Mouse (Mus musculus) thymus, postnatal 4 days (tissue): ENCODE measurements around the gene Cpa5.

Source experiments
- DNase-seq: peaks from one replicate; pipeline ENCODE4 v3.0.0; 2021

Gene Cpa5

DNA sequence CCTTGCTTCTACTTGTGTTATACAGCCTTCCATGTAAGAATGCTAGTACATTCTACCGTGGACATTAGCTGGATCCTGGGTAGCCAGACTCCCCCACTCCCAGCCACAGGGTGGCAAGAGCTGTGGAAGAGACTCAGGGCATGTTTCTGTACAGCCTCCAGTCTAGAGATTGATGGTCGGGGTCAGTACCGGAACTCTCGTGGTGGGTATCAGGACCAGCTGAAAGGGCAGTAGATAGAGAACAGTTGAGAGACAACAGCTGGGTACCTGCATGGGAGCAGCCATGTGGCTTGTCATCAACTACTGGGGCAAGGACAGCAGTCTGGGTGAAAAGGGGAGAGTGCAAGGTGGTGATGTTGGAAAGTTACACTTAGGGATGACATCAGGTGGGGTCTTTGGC is 5.7 kb upstream of the Cpa5 start:
- DNase-seq = no peak

DNA sequence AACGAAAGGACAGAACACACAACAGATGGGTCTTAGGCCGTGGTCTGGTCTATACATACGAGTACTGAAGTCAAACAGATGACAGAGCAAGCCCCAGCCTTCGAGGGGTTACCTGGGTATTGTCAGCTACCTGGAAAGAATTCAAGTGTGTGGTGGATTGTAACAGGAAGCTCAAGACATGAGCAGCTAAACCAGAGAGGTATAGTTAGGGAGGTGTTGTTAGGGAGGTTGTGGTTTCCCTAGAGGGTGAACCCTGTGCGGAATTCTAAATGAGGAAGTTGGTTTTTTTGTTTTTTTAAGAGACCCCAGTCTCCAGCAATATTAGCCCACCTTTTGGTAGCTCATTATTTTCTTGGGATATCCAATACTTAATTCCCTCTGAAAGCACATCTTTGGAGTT is 5.1 kb upstream of the Cpa5 start:
- no peak for DNase-seq

GRCm38 (mm10) chr6:30611212-30611611 is 402 bp downstream of the Cpa5 start:
- DNase-seq = no peak

- no peak for DNase-seq
These were observed 3.4 kb downstream of the Cpa5 start for GRCm38 (mm10) chr6:30614251-30614650.

DNA sequence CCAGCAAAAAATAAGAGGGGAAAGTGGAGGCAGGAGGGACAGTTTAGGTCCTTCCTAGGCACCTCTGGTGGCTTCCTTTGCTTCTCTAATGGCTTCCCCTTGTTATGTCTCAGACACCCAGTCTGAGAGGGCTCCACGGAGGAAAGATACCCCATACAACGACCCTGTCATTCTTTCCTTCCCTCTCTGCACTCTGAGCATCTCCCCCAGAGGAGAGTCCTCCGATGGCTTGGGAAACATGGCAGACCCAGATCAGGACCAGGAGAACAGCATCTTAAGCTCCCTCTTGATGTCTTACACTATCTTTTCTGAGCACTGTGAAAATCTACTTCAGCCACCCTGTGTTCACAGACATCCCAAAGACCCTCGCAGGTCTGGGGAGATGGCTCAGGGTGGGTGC is 4.9 kb downstream of the Cpa5 start:
- no peak for DNase-seq

DNA sequence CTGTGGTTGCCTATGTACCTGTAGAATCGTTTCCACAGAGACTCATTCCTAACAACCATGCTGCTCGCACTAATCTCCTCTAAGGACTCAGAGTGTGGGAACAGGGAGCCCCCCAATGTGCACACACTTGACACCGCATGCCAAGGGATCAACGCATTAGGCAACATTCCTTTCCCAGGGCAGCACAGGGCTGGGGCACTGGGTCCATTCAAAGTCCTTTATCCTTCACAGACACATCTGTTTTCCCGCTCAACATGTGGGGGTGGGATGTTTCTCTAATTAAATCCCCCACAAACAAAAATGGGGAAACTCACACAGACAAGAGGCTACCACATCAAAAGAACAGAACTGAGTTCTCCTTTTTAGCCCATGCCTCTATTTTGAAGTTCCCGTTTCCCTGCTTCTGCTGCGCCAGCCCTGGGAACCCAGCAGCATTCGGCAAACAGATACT is 5.7 kb downstream of the Cpa5 start:
- DNase-seq = no peak

DNA sequence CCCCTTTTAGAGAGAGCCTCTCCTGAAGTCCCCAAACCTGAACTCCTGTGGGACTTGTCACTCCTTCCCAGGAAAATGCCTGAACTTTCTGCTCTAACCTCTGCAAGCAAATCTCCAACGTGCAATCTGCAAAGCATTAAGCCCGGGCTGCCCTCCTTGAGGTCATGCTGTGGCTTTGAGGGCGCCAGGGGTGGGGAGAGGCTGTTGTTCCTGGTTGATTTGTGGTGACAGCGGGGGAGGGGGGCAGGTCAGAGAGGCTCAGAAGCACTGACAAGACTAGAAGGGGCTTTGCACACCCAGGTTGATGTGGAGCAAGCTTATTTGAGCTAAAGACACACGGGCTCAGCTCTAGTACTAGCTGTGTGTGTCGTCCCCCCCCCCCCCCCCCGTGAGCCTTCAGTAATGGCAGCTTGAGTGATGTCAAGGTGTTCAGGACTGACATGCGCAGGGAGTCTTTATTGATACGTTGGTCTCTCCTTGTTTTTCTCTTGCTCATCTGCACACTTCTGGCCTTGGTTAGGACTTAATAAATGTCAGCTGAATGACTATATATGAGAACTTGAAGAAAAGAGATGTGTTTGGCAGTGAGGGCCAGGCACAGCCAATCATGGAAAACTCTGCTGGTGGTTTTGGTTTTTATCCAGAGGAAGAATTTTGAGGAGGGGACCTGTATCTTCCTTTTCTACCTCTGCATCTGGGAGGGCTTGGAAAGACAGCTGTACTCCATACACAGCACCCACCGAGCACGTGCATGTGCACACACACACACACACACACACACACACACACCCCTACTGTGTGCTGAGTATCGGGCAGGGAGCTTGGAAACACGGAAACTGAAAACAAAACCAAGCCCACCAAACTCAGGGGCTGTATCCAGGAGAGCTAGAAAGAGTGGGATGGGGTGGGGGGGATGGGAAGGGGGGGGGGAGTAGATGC is 6.5 kb downstream of the Cpa5 start:
- DNase-seq = peak; percentile 27

- peak; percentile 21 for DNase-seq
These were observed 7.3 kb downstream of the Cpa5 start for GRCm38 (mm10) chr6:30617959-30618590.

DNA sequence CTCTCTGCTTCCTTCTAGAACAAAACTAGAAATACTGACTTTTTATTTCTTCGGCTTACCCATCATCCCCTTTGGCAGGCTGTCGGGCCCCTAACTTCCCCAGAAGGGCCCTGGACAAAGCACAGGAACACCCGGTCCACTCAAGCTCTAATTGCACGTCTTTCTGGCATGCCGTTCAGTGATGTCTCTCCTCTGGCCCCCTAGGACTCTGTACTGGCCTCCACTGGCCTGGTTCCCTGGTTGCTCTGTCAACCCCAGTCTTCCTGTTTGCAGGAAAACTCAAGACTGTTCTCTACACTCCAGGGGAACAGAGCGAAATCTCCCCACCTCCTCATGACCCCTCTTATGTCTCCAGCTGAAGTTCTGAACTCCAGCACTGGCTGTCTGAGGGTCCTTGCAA is 7.9 kb downstream of the Cpa5 start:
- DNase-seq = no peak

GRCm38 (mm10) chr6:30619606-30620005 is 8.8 kb downstream of the Cpa5 start:
- no peak for DNase-seq

DNA sequence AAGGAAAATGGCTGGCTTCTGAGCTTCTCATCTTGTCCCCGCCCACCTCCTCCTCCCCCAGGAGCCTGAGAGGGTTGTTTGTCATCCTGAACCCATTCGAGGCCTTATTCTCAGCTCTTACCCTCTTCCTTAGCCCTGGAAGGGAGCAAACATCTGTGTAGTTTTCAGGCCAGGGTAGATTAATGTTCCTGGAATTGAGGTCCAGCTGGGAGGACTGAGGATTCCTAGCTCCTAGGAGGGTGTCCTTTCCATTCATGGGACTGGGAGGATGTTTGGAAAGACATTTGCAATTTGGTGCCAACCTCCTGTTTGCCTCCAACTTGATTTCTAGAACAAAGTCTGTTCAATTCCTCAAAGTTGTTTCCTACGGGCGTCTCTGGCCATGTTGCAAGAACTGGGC is 9.8 kb downstream of the Cpa5 start:
- DNase-seq = no peak

- no peak for DNase-seq
These were observed 10.2 kb downstream of the Cpa5 start for GRCm38 (mm10) chr6:30620994-30621393.

DNA sequence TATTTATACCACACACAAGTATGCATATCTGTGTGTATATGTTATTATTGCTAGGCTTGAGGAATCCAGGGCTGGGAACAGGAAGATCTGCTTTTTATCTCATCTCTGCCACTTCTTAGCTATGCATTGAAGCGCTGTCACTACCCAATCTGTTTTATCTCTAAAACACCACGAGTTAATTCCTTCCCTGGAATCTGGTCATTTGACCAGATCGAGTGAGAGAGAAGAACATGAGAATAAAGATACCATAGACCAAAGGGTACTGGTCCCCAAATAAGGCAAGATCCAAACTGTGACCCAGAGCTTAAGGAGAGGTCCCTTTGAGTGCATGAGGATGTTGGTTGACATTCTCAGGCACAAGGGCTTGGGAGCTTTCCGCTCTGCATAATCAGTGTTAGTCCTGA is 11.2 kb downstream of the Cpa5 start:
- no peak for DNase-seq

GRCm38 (mm10) chr6:30624763-30625162 is 14.0 kb downstream of the Cpa5 start:
- DNase-seq = no peak

DNA sequence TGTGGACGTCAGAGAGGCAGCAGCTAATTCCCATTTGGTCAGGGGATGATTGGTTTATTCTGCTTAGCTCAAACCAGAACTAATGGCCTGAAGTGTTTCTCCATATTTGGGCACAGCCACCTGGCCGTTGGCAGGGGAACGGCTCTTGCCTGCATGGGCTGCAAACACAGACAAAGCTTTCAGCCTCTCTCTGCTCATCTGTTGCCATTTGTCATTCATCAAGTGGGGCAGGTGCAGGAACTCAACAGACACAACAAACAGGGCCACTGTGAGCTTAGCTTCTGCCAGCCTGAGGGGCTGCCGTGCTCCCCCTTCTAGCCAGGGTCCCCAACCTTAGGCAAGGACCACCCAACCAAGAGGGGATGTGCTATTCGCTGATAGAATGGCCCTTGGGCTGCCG is 17.3 kb downstream of the Cpa5 start:
- no peak for DNase-seq

- no peak for DNase-seq
These were observed 19.2 kb downstream of the Cpa5 start for GRCm38 (mm10) chr6:30629989-30630388.

- no peak for DNase-seq
These were observed 24.6 kb downstream of the Cpa5 start for GRCm38 (mm10) chr6:30635361-30635862.

GRCm38 (mm10) chr6:30636186-30636842 is 25.5 kb downstream of the Cpa5 start:
- no peak for DNase-seq

DNA sequence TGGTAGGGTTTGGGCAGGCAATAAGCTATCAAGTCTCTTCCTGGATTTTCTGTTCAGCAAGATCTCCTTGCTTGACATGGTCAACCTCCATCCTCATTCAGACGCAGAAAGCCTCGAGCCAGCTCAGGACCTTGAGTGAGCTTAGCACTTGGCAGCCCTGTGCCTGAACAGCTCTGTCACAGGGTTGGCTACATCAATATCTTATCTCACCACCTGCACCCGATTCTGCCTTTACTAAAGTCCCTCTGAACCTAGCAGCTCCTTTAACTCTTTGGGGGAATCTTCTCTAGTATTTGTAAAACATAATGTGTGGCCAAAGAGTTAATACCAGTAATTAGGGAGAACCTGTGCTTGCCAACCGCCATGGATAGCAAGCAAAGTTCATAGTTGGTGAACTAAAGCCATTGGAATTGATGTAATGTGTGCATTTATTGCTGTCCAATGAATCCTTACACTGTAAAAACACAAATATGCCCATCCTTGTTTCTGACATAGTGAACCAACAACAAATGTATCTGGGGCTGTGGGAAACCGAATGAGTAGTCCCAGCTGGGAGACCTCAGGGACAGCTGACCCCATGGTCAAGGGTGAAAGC is 28.0 kb downstream of the Cpa5 start, which contains the start of gene Cpa1:
Cpa1 (plus strand) TSS at position 545 of the 595 bp plus-strand sequence.
- no peak for DNase-seq

GRCm38 (mm10) chr6:30643694-30644460 is 33.1 kb downstream of the Cpa5 start:
- DNase-seq = no peak

GRCm38 (mm10) chr6:30644462-30644861 is 33.7 kb downstream of the Cpa5 start:
- no peak for DNase-seq

DNA sequence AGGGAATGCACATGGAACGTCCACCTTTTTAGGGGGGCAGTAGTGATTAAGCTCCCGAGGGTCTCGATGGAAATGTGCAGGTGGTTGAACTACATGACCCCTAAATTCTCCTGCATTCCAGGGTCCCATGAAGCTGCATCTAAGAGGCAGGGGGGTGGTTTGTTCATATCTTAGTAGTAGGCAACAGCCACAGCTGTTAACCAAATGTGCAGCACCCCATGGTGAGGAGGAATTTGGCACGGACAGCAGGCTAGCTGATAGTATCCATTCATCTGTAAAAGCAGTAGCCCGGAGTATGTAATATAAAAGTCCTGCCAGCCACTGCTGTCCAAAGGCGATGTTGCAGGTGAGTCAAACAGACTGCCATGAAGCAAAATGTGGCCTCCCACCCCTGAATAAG is 34.6 kb downstream of the Cpa5 start:
- no peak for DNase-seq
